Mouse (Mus musculus): Measurements from ENCODE around the gene Plet1. TPM values are rescaled to one million over a fixed set of nuclear protein-coding genes. Genes with fewer than 3 reads are reported as not detected.

Gene Plet1
- total RNA-seq, 1 experiment from 2014 or later = not detected

- ATAC-seq (replicated peaks in 1 of 2; ENCODE audit: insufficient read depth in 1 of 2, low FRiP score in 2 of 2, low TSS enrichment in 1 of 2, low read depth in 1 of 2, poor library complexity in 2 of 2, severe bottlenecking in 2 of 2) = no peak
These were observed 3.5 kb upstream of the Plet1 start for GRCm38 (mm10) chr9:50490836-50491235.

GRCm38 (mm10) chr9:50491531-50492045 lies 2.7 kb upstream of the Plet1 start:
- no peak for ATAC-seq (replicated peaks in 1 of 2; ENCODE audit: insufficient read depth in 1 of 2, low FRiP score in 2 of 2, low TSS enrichment in 1 of 2, low read depth in 1 of 2, poor library complexity in 2 of 2, severe bottlenecking in 2 of 2)

GRCm38 (mm10) chr9:50493777-50494176 lies 548 bp upstream of the Plet1 start:
- ATAC-seq (replicated peaks in 1 of 2; ENCODE audit: insufficient read depth in 1 of 2, low FRiP score in 2 of 2, low TSS enrichment in 1 of 2, low read depth in 1 of 2, poor library complexity in 2 of 2, severe bottlenecking in 2 of 2) = no peak

GRCm38 (mm10) chr9:50495405-50496150 lies 1.3 kb downstream of the Plet1 start:
- ATAC-seq (replicated peaks in 1 of 2; ENCODE audit: insufficient read depth in 1 of 2, low FRiP score in 2 of 2, low TSS enrichment in 1 of 2, low read depth in 1 of 2, poor library complexity in 2 of 2, severe bottlenecking in 2 of 2) = no peak

- ATAC-seq (replicated peaks in 1 of 2; ENCODE audit: insufficient read depth in 1 of 2, low FRiP score in 2 of 2, low TSS enrichment in 1 of 2, low read depth in 1 of 2, poor library complexity in 2 of 2, severe bottlenecking in 2 of 2) = no peak
These were observed 1.8 kb downstream of the Plet1 start for GRCm38 (mm10) chr9:50496151-50496505.

GRCm38 (mm10) chr9:50496546-50496945 lies 2.2 kb downstream of the Plet1 start:
- no peak for ATAC-seq (replicated peaks in 1 of 2; ENCODE audit: insufficient read depth in 1 of 2, low FRiP score in 2 of 2, low TSS enrichment in 1 of 2, low read depth in 1 of 2, poor library complexity in 2 of 2, severe bottlenecking in 2 of 2)

GRCm38 (mm10) chr9:50497076-50497475 lies 2.8 kb downstream of the Plet1 start:
- no peak for ATAC-seq (replicated peaks in 1 of 2; ENCODE audit: insufficient read depth in 1 of 2, low FRiP score in 2 of 2, low TSS enrichment in 1 of 2, low read depth in 1 of 2, poor library complexity in 2 of 2, severe bottlenecking in 2 of 2)

- ATAC-seq (replicated peaks in 1 of 2; ENCODE audit: insufficient read depth in 1 of 2, low FRiP score in 2 of 2, low TSS enrichment in 1 of 2, low read depth in 1 of 2, poor library complexity in 2 of 2, severe bottlenecking in 2 of 2) = no peak
These were observed 3.2 kb downstream of the Plet1 start for GRCm38 (mm10) chr9:50497536-50497935.

GRCm38 (mm10) chr9:50498815-50499214 lies 4.5 kb downstream of the Plet1 start:
- peak; percentile 61 to 70 for ATAC-seq (replicated peaks in 1 of 2; ENCODE audit: insufficient read depth in 1 of 2, low FRiP score in 2 of 2, low TSS enrichment in 1 of 2, low read depth in 1 of 2, poor library complexity in 2 of 2, severe bottlenecking in 2 of 2)

GRCm38 (mm10) chr9:50499781-50500180 lies 5.5 kb downstream of the Plet1 start:
- no peak for ATAC-seq (replicated peaks in 1 of 2; ENCODE audit: insufficient read depth in 1 of 2, low FRiP score in 2 of 2, low TSS enrichment in 1 of 2, low read depth in 1 of 2, poor library complexity in 2 of 2, severe bottlenecking in 2 of 2)

- ATAC-seq (replicated peaks in 1 of 2; ENCODE audit: insufficient read depth in 1 of 2, low FRiP score in 2 of 2, low TSS enrichment in 1 of 2, low read depth in 1 of 2, poor library complexity in 2 of 2, severe bottlenecking in 2 of 2) = no peak
These were observed 6.2 kb downstream of the Plet1 start for GRCm38 (mm10) chr9:50500467-50500973.

- peak in 1 of 2 experiments; percentile 78; a peak in 3 of 4 replicates for ATAC-seq (replicated peaks in 1 of 2; ENCODE audit: insufficient read depth in 1 of 2, low FRiP score in 2 of 2, low TSS enrichment in 1 of 2, low read depth in 1 of 2, poor library complexity in 2 of 2, severe bottlenecking in 2 of 2)
These were observed 6.7 kb downstream of the Plet1 start for GRCm38 (mm10) chr9:50500974-50501501.

GRCm38 (mm10) chr9:50502949-50503348 lies 8.6 kb downstream of the Plet1 start:
- ATAC-seq (replicated peaks in 1 of 2; ENCODE audit: insufficient read depth in 1 of 2, low FRiP score in 2 of 2, low TSS enrichment in 1 of 2, low read depth in 1 of 2, poor library complexity in 2 of 2, severe bottlenecking in 2 of 2) = no peak

GRCm38 (mm10) chr9:50505405-50505804 lies 11.1 kb downstream of the Plet1 start:
- no peak for ATAC-seq (replicated peaks in 1 of 2; ENCODE audit: insufficient read depth in 1 of 2, low FRiP score in 2 of 2, low TSS enrichment in 1 of 2, low read depth in 1 of 2, poor library complexity in 2 of 2, severe bottlenecking in 2 of 2)

- no peak for ATAC-seq (replicated peaks in 1 of 2; ENCODE audit: insufficient read depth in 1 of 2, low FRiP score in 2 of 2, low TSS enrichment in 1 of 2, low read depth in 1 of 2, poor library complexity in 2 of 2, severe bottlenecking in 2 of 2)
These were observed 13.2 kb downstream of the Plet1 start for GRCm38 (mm10) chr9:50507570-50507969.

GRCm38 (mm10) chr9:50515462-50515861 lies 21.1 kb downstream of the Plet1 start:
- ATAC-seq (replicated peaks in 1 of 2; ENCODE audit: insufficient read depth in 1 of 2, low FRiP score in 2 of 2, low TSS enrichment in 1 of 2, low read depth in 1 of 2, poor library complexity in 2 of 2, severe bottlenecking in 2 of 2) = no peak

- ATAC-seq (replicated peaks in 1 of 2; ENCODE audit: insufficient read depth in 1 of 2, low FRiP score in 2 of 2, low TSS enrichment in 1 of 2, low read depth in 1 of 2, poor library complexity in 2 of 2, severe bottlenecking in 2 of 2) = peak in 1 of 2 experiments; percentile 45; a peak in 1 of 4 replicates
These were observed 24.5 kb downstream of the Plet1 start for GRCm38 (mm10) chr9:50518781-50519180.

- ATAC-seq (replicated peaks in 1 of 2; ENCODE audit: insufficient read depth in 1 of 2, low FRiP score in 2 of 2, low TSS enrichment in 1 of 2, low read depth in 1 of 2, poor library complexity in 2 of 2, severe bottlenecking in 2 of 2) = peak; percentile 78 to 81
These were observed 26.4 kb downstream of the Plet1 start for GRCm38 (mm10) chr9:50520748-50521147.

GRCm38 (mm10) chr9:50521562-50521961 lies 27.2 kb downstream of the Plet1 start:
- no peak for ATAC-seq (replicated peaks in 1 of 2; ENCODE audit: insufficient read depth in 1 of 2, low FRiP score in 2 of 2, low TSS enrichment in 1 of 2, low read depth in 1 of 2, poor library complexity in 2 of 2, severe bottlenecking in 2 of 2)
